Mouse (Mus musculus): Measurements from ENCODE around the gene Gimap8.

GRCm38 (mm10) chr6:48635105-48635504, 11.9 kb upstream of the Gimap8 start:
- TF ChIP-seq CTCF (conservative IDR thresholded peaks at IDR 0.05; ENCODE audit: low read length) (no peak), POU5F1 (IDR thresholded peaks at IDR 0.05; ENCODE audit: borderline replicate concordance, low read length) (no peak), NANOG (IDR thresholded peaks at IDR 0.05; ENCODE audit: borderline replicate concordance, low read length) (no peak)
